Mouse (Mus musculus): ENCODE data around the gene Trhr2. TPM values are rescaled to one million over a fixed set of nuclear protein-coding genes. Genes with fewer than 3 reads are reported as not detected.

Gene Trhr2
- polyA plus RNA-seq (2015; fragmentation: Nextera tagmentation; extraction: Ambion mirVana): not detected in 2 replicates

DNA sequence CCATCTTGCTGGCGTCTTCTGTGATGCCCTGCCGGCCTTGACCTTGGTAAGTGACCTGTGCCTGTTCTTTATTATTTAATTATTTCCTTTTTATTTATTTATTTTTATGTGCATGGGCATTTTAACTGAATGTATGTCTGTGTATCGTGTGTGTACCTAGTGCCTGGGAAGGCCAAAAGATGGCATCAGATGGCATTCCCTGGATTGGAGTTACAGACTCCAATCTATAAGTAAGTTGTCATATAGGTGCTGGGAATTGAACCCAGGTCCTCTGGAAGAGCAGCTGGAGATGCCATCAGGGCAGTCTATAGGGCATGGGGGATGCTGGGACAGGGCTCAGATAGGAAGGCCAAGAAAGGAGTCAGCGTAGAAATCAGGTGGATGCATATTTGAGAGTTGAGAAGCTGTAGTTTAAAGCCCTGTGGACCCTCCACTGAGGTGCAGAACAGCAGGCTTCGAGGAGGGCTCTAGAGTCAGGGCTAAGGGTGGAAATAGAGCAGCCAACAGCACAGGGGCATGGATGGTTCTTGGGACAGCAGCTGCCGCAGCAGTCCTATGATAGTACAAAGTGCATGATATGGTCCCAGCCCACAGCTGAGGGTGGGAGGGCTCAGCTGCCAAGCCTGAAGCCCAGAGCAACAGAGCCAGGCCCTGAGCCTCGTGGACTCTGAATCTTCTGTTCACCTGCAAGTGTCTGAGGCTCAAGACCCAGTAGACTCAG, at the start of gene Trhr2:
Trhr2 (minus strand) TSS at position 51 of the 721 bp plus-strand sequence.
- H3K36me3 ChIP-seq: no peaks in the 10 kb centered on the region
- H3K9me3 ChIP-seq (replicated peaks): no peaks in the 10 kb centered on the region
- no peaks in the 10 kb centered on the region for H3K4me1 ChIP-seq (replicated peaks)
- H3K4me2 ChIP-seq: no peak within 1 kb of the TSS
- no peak for ATAC-seq (replicated peaks; ENCODE audit: insufficient number of reproducible peaks, insufficient read depth, low FRiP score, low read depth)
- WGBS: 71% methylated on average over 7 of the region's 7 CpGs
- no peak within 1 kb of the TSS for H3K4me3 ChIP-seq
- peaks cover 24% of the 10 kb centered on the region; the same call in 1 of the 2 replicates for H3K27me3 ChIP-seq
- no peak within 1 kb of the TSS for H3K9ac ChIP-seq
- no peak within 1 kb of the TSS for H3K27ac ChIP-seq

DNA sequence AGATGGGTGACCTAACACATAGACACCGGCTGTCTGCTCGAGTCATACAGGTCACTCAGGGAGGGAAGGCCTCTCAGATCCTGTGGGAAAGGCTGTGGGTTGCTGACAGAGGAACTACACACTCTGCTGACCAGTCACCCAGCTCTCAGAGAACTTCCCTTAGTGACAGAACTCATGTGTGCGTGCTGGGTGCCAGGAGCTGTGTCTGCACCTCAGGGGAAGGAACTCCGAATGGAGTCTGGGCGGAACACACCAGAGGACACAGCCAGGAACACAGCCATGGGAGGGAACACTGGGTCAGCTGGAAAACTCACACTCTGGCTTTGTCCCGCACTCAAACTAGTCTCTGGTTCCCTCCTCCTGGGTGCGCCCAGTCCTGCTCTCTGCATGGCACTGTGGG, 47.1 kb upstream of the Trhr2 start:
- no peak overlapping the region for H3K4me3 ChIP-seq
- H3K4me2 ChIP-seq: no peak overlapping the region
- no peak overlapping the region for H3K27ac ChIP-seq
- no peaks in the 10 kb centered on the region for H3K4me1 ChIP-seq (replicated peaks)
- 90% methylated on average over 7 of the region's 7 CpGs for WGBS
- no peak overlapping the region for H3K9ac ChIP-seq
- no peak for ATAC-seq (replicated peaks; ENCODE audit: insufficient number of reproducible peaks, insufficient read depth, low FRiP score, low read depth)
- H3K9me3 ChIP-seq (replicated peaks): no peaks in the 10 kb centered on the region
- H3K36me3 ChIP-seq: peaks cover 91% of the 10 kb centered on the region
- no peaks in the 10 kb centered on the region for H3K27me3 ChIP-seq

GRCm38 (mm10) chr8:122405146-122405805, 44.7 kb upstream of the Trhr2 start:
- ATAC-seq (replicated peaks; ENCODE audit: insufficient number of reproducible peaks, insufficient read depth, low FRiP score, low read depth): no peak
- Histone ChIP-seq H3K4me2 (no peak overlapping the region), H3K9ac (no peak overlapping the region), H3K36me3 (peaks cover 90% of the 10 kb centered on the region), H3K9me3 (replicated peaks) (no peaks in the 10 kb centered on the region), H3K27me3 (no peaks in the 10 kb centered on the region), H3K4me3 (no peak overlapping the region), H3K27ac (no peak overlapping the region), H3K4me1 (replicated peaks) (no peaks in the 10 kb centered on the region)
- WGBS: 64% methylated on average over 9 of the region's 9 CpGs

DNA sequence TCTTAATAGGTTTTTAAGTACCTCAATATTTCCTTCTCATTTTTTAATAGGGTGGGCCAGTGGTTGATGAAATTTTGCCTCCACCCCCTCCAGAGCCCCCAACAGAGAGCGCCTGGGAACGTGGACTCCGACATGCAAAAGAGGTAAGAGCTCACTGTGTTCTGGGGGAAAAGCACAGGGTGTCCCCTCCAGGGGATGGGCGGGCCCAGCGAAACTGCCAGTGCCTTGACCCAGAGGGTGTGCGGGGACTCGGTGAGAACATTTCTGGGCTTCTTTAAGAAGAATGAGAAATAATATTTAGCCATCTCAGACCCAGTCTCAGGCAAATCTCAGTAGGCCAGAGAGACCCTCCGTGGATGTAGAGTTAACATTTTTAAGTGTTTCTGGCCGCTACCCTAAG, 37.6 kb upstream of the Trhr2 start:
- H3K27ac ChIP-seq: no peak overlapping the region
- WGBS: 93% methylated on average over 9 of the region's 9 CpGs
- H3K27me3 ChIP-seq: no peaks in the 10 kb centered on the region
- H3K36me3 ChIP-seq: peaks cover 78% of the 10 kb centered on the region
- ATAC-seq (replicated peaks; ENCODE audit: insufficient number of reproducible peaks, insufficient read depth, low FRiP score, low read depth): no peak
- H3K9me3 ChIP-seq (replicated peaks): no peaks in the 10 kb centered on the region
- H3K4me1 ChIP-seq (replicated peaks): no peaks in the 10 kb centered on the region
- H3K4me2 ChIP-seq: no peak overlapping the region
- H3K4me3 ChIP-seq: no peak overlapping the region
- no peak overlapping the region for H3K9ac ChIP-seq

DNA sequence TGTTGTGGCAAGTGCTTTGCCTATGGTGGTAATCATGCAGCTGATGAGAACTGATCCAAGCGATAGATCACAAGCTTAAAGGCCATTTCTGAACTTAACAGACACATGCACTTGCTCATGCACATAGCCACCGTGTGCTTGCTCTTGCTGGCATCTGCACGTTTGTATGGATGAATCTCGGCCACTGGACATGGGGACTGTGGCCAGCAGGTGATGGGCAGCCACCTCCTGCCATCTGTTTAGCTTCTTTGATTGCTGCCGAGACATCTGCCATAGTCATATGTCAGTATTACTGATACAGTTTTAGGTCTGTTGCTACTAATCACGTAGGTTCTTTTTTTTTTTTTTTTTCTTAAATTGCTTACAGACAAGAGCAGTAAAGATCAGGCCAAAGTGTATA, 34.7 kb upstream of the Trhr2 start:
- WGBS: 86% methylated on average over 6 of the region's 6 CpGs
- no peak overlapping the region for H3K27ac ChIP-seq
- no peak overlapping the region for H3K9ac ChIP-seq
- H3K4me2 ChIP-seq: no peak overlapping the region
- no peaks in the 10 kb centered on the region for H3K4me1 ChIP-seq (replicated peaks)
- no peak for ATAC-seq (replicated peaks; ENCODE audit: insufficient number of reproducible peaks, insufficient read depth, low FRiP score, low read depth)
- H3K4me3 ChIP-seq: no peak overlapping the region
- H3K27me3 ChIP-seq: no peaks in the 10 kb centered on the region
- peaks cover 64% of the 10 kb centered on the region for H3K36me3 ChIP-seq
- H3K9me3 ChIP-seq (replicated peaks): no peaks in the 10 kb centered on the region

GRCm38 (mm10) chr8:122393717-122394116, 33.2 kb upstream of the Trhr2 start:
- Histone ChIP-seq H3K4me1 (replicated peaks) (no peaks in the 10 kb centered on the region), H3K4me3 (no peak overlapping the region), H3K9me3 (replicated peaks) (no peaks in the 10 kb centered on the region), H3K4me2 (no peak overlapping the region), H3K9ac (no peak overlapping the region), H3K36me3 (peaks cover 61% of the 10 kb centered on the region), H3K27me3 (no peaks in the 10 kb centered on the region), H3K27ac (no peak overlapping the region)
- no peak for ATAC-seq (replicated peaks; ENCODE audit: insufficient number of reproducible peaks, insufficient read depth, low FRiP score, low read depth)

DNA sequence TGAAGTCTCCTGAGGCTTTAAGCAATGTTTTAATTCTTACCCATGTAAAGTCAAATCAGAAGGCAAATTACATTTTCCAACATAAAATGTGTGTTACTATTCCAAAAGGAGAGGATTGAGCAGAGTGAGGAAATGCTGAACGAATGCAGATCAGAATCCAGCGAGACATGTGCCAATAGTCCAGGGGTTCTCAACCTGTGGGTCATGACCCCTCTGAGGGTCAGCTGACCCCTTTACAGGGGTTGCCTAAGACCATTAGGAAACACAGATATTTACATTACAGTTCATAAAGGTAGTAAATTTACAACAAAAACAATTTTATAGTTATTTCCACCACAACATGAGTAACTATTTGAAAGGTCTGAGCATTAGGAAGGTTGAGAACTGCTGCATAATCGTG, 30.2 kb upstream of the Trhr2 start:
- Histone ChIP-seq H3K4me3 (no peak overlapping the region), H3K27me3 (no peaks in the 10 kb centered on the region), H3K4me2 (no peak overlapping the region), H3K27ac (no peak overlapping the region), H3K9ac (no peak overlapping the region), H3K9me3 (replicated peaks) (no peaks in the 10 kb centered on the region), H3K4me1 (replicated peaks) (no peaks in the 10 kb centered on the region), H3K36me3 (peaks cover 69% of the 10 kb centered on the region)
- WGBS: 86% methylated on average over 3 of the region's 3 CpGs
- ATAC-seq (replicated peaks; ENCODE audit: insufficient number of reproducible peaks, insufficient read depth, low FRiP score, low read depth): no peak

DNA sequence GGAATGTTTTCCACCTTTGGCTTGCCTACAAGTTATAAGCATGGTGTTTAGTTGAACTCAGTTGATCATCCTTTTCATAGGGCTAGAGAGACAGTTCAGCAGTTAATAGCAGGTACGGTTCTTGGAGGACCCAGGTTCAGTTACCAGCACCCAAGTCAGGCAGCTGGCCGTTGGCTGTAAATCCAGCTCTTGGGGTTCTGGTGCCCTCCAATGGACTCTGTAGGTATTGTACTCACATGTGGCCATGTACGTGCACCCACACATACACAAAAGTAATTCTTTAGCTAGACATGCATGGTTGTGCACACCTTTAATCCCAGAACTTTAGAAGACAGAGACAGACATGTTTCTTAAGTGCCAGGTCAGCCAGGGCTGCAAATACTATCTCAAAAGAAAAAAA, 28.8 kb upstream of the Trhr2 start:
- H3K36me3 ChIP-seq: peaks cover 73% of the 10 kb centered on the region
- ATAC-seq (replicated peaks; ENCODE audit: insufficient number of reproducible peaks, insufficient read depth, low FRiP score, low read depth): no peak
- 89% methylated on average over 3 of the region's 3 CpGs for WGBS
- no peak overlapping the region for H3K9ac ChIP-seq
- no peaks in the 10 kb centered on the region for H3K4me1 ChIP-seq (replicated peaks)
- H3K4me2 ChIP-seq: no peak overlapping the region
- no peaks in the 10 kb centered on the region for H3K27me3 ChIP-seq
- H3K9me3 ChIP-seq (replicated peaks): no peaks in the 10 kb centered on the region
- no peak overlapping the region for H3K4me3 ChIP-seq
- H3K27ac ChIP-seq: no peak overlapping the region

DNA sequence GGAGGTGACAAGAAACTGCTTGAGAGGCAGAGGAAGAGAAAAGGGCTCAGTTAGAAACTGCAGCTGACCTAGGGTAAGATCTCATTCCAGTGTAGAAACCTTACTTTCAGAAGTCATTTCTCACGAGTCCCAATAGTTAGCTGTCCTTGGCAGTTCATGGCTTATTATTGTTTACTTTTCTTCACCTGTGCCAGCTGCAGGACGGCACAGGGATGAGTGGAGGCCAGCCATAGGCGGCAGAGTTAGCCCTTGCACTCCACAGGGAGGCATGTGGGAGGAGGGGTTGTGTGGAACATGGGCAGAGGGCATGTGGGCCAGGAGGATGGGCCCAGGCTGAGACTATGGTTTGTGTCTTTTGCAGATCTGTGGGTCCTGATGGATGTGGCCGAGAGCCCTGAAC, 22.5 kb upstream of the Trhr2 start:
- no peak for ATAC-seq (replicated peaks; ENCODE audit: insufficient number of reproducible peaks, insufficient read depth, low FRiP score, low read depth)
- Histone ChIP-seq H3K9ac (no peak overlapping the region), H3K27ac (no peak overlapping the region), H3K27me3 (no peaks in the 10 kb centered on the region), H3K9me3 (replicated peaks) (no peaks in the 10 kb centered on the region), H3K4me3 (no peak overlapping the region), H3K4me2 (no peak overlapping the region), H3K4me1 (replicated peaks) (peaks cover 7% of the 10 kb centered on the region), H3K36me3 (peaks cover 58% of the 10 kb centered on the region)
- WGBS: 80% methylated on average over 4 of the region's 4 CpGs

- peak; percentile 96 for ATAC-seq (replicated peaks; ENCODE audit: insufficient number of reproducible peaks, insufficient read depth, low FRiP score, low read depth)
- H3K4me1 ChIP-seq (replicated peaks): peaks cover 27% of the 10 kb centered on the region
- H3K27ac ChIP-seq: peak within 1 kb of the TSS; percentile 91
- H3K9ac ChIP-seq: peak within 1 kb of the TSS; percentile 88
- H3K4me2 ChIP-seq: peak within 1 kb of the TSS; percentile 80
- no peaks in the 10 kb centered on the region for H3K27me3 ChIP-seq
- WGBS: under 1% methylated on average over 106 of the region's 107 CpGs
- H3K9me3 ChIP-seq (replicated peaks): no peaks in the 10 kb centered on the region
- H3K4me3 ChIP-seq: peak within 1 kb of the TSS; percentile 84
- H3K36me3 ChIP-seq: peaks cover 16% of the 10 kb centered on the region; the same call in 1 of the 2 replicates
Measured at GRCm38 (mm10) chr8:122376365-122377231, 16.1 kb upstream of the Trhr2 start, which contains the start of gene Zc3h18. Gene Zc3h18 (plus strand): TSS chr8:122376609.

DNA sequence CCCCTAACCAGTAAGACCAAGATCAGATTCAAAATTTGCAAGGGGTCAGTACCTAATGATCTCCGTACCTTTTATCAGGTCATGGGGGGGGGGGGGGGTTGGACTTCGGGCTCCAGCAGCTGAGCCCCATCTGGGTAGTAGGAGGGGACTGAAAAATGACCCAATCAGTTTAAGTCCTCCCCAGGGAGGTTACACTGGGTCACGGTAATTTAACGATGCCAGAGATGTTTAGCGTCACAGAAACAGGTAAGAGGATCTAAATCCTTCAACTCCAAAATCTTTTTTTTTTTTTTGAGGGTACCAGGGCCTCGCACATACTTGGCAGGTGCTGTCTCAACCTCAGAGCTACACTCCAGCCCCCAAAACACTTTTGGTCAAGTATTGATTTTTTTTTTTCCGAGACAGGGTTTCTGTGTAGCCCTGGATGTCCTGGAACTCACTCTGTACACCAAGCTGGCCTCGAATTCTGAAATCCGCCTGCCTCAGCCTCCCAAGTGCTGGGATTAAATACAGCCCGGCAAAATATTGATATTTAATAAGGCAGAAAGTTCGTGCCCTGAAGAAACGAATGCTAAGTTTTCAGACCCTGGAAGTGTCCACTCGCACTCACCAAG, 15.3 kb upstream of the Trhr2 start:
- H3K9ac ChIP-seq: peak overlapping the region; percentile 29; the same call in 1 of the 2 replicates
- peaks cover 14% of the 10 kb centered on the region; the same call in 1 of the 2 replicates for H3K36me3 ChIP-seq
- peak overlapping the region; percentile 50 for H3K27ac ChIP-seq
- whole genome bisulfite sequencing: 23% methylated on average over 13 of the region's 13 CpGs
- no peaks in the 10 kb centered on the region for H3K9me3 ChIP-seq (replicated peaks)
- peak overlapping the region; percentile 84 for H3K4me3 ChIP-seq
- peak overlapping the region; percentile 68 for H3K4me2 ChIP-seq
- H3K27me3 ChIP-seq: no peaks in the 10 kb centered on the region
- ATAC-seq (replicated peaks; ENCODE audit: insufficient number of reproducible peaks, insufficient read depth, low FRiP score, low read depth): no peak
- H3K4me1 ChIP-seq (replicated peaks): peaks cover 25% of the 10 kb centered on the region
